Mouse (Mus musculus) gastrocnemius, adult 18-20 months (tissue): ENCODE results near the gene Spred1. TPM values are rescaled to one million over a fixed set of nuclear protein-coding genes. Genes with fewer than 3 reads are reported as not detected.

Experiments
- DNase-seq: peaks from one replicate; pipeline ENCODE4 v3.0.0; 2021; ENCODE audit warnings: low spot score
- long read RNA-seq, 2 experiments: library from polyadenylated mRNA; stranded (forward); transcript quantifications; one replicate each; pipeline ENCODE4 v2.0.0; 2021
- total RNA-seq, 2 experiments: library from RNA; stranded (reverse); gene quantifications; 2 replicates each; pipeline ENCODE4 v1.2.3; 2021

The Spred1 gene
- total RNA-seq = 1 to 10 TPM; 4.6 to 5.8 TPM
- long read RNA-seq, experiment 1, full-length matches to known transcripts = 6 of 7 reads
- long read RNA-seq, experiment 1, partial matches to known transcripts = 0 of 7 reads
- long read RNA-seq, experiment 1, other reads (novel, unspliced or antisense) = 1 of 7 reads
- long read RNA-seq, experiment 2, full-length matches to known transcripts = 4 of 4 reads
- long read RNA-seq, experiment 2, partial matches to known transcripts = 0 of 4 reads
- long read RNA-seq, experiment 2, other reads (novel, unspliced or antisense) = 0 of 4 reads

DNA sequence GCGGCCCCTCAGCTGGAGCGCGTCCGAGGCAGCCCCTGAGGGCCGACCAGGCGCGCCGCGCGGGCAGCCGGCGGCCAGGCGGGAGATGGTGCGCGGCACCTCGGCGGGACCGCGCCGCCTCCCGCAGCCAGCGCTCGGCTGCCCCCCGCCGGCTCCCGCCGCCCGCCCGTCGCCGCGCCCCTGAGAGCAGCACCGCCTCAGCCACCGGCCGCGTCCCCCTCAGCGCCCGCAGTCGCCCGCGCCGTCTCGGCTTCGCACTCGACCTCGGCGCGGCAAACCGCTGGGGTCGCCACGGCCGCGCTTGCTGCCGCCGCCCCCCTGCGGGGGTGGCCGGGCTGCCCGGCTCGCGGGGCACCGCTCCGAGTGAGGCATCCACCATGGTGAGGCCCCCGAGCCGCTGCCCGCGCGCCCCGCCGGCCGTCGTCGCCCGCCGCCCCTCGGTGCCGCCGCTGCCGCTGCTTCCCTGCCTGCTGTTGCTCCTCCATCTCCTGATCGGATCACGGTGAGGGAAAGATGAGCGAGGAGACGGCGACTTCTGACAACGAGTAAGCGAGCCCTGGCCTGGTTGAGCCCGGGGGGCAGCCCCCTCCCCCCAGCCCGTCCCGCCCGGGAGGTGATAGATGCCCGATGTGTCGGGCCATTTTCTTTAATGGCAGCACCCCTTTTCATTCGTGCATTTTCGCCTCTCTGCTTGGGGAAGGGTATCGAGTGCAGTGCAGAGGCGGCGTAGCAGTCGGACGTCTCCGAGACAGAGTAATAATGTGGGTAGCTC is at the start of gene Spred1:
Spred1 (plus strand) TSS at position 163 of the 772 bp plus-strand sequence.
- DNase-seq = no peak

DNA sequence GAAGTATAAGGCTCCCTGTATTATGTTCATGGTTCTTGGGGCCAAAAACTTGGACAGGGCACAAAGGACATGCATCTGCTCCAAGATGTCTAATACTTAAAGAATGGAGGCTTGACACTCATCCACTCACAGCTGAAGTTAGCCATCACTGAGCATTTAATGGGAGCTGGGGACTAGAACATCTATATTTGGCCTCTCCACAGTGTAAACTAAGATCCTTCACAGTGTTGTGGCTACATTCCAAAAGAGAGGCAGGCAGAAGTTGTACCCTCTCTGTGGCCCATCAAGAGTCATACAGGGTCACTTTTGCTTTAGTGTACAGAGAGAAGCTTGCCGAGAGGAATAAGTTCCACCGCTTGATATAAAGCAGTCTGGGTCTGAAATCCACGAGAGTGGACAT is 49.6 kb upstream of the Spred1 start:
- no peak for DNase-seq

DNA sequence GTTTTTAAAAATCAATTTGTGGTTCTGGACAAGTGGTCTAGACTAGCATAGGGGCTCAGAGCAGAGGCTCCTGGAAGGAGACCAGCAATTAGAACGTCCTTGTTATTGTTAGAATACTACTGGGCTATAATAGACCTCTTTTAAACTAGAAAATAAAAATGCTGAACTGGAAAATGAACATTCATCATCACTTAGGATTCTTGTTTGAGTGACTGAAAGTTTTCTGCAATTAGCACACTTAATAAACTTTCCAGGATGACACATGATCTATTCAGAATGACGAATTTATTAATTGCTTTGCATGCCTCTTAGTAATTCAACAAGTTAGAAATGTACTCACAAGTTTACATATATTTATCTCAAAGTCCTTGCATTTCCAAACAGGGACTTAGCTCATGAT is 42.5 kb upstream of the Spred1 start:
- DNase-seq = no peak

DNA sequence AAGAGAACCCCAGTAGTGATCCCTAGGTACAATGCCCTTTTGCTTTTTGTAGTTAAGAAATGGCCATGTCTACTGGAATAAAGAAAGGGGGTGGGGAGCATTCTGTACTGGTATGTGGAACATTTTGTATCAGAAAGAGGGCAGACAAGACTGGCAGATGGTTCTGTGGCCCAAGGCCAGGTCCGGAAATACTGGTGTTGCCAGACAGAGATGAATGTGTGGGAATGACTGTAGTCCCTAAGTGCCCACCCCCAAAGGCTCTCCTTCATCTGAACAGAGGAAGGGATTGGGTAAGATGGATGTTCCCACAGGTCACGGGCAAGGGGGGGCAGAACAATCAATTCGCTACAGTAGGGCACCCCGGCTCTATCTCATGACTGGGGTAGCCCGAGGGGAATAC is 41.6 kb upstream of the Spred1 start:
- no peak for DNase-seq

DNA sequence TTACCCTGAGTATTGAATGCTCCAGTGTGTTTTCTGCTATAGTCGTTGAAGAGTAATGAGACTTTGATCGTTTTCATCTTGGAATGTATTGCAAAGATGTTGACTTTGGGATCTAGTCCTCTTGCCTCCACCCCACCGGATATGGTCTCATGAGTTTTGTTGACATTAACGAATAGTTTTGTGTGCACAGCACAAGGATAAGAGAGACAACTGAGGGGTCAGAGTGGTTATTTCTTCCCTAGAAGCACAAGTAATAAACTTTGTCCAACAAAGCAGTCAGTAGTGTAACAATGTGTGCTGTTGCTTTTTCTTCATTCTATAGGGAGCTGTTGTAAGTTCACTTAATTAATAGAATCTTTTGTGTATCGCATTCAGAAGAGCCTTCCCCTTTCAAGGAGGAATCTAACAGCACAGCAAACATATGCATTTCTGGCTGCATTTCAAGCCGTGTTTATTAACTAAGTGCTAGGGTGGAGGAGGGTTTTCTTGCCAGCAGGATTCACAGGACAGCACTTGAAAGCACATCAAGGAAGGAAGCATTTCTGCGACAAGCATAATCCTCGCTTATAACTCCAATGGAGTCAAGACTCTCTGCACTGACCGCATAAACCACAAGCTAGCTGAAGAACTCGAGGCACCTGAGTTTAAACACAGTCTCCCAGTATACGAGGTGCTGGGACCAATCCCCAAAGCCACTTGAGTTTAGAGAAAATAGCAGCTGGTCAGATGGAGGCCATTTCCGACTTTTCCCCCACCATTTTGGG is 35.0 kb upstream of the Spred1 start:
- no peak for DNase-seq

DNA sequence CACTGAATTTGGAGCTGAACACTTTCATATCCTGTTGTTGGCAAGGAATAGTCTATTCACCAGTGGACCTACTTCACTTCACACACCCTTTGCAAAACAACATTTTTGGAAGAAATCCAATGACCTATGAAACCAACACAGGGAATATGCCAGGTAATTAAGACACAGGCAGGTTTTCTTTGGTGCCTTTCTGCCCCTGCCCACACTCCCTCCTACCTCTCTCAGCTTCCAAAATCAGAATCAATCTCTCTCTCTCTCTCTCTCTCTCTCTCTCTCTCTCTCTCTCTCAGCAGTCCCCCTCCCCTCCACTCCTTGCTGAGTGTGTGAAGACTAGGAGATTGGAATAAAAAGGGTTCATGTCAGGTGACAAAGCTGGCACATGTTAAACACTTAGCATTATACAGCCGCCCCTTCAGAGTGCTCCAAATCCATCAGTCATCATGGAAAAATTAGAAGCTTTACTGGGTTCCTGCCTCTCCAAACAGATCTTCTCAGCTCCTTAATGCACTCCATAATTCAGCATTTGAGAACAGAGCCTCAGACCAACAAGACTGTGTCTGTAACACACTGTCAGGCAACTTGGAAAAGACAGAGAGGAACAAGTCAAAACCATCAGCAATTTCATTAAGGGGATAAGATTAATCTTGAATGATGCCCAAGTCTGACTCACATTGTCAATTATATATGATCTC is 34.3 kb upstream of the Spred1 start:
- DNase-seq = no peak

DNA sequence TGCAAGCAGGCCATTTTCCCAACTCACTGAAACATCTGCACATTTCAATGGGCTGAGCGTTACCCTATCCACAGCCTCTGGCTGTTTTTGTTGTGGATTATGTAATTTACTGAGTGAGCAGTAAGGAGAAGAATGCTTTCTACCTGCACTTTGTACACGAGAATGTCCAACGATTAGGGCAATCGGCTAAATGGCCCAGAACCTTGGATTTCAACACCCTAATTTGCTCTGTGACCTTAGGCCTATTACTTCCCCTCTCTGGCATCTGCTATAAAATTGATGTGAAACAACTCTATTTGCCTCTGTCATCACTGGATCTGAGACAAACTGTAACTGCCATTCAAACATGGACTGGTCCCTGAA is 33.7 kb upstream of the Spred1 start:
- no peak for DNase-seq

DNA sequence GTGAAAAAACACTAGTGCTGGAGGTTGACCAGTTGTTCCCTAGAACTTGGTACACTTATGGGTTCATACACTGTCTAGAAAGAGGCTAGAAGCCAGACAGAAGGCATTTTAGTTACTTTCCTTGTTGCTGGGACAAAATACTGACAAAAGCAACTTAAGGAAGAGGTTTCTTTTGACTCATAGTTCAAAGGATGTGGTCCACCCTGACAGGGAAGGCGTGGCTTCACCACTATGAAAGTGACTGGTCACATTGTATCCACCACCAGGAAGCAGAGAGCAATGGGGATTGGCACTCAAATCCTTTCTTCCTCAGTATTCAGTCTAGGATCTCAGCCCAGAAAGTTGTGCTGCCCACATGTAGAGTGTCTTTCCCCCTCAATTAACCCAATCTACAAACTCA is 31.7 kb upstream of the Spred1 start:
- no peak for DNase-seq

DNA sequence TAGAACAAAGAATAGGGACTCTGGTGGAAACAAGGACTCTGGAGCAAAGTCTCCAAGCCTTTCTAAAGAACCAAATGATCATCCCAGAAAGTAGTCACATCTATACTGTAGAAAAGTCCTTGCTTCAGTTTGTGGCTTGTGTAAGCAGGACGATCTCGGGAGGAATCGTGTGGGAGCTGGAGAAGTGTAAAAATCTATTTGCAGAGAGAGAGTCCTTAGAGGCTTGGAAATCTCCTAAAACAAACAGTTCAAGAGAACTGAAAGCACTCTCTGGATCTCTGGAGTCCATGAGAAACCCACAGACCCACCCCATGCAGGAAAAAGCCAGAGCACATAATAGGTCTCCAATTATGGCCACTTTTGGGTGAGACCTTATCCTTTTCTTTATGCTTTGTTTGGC is 31.1 kb upstream of the Spred1 start:
- DNase-seq = no peak

DNA sequence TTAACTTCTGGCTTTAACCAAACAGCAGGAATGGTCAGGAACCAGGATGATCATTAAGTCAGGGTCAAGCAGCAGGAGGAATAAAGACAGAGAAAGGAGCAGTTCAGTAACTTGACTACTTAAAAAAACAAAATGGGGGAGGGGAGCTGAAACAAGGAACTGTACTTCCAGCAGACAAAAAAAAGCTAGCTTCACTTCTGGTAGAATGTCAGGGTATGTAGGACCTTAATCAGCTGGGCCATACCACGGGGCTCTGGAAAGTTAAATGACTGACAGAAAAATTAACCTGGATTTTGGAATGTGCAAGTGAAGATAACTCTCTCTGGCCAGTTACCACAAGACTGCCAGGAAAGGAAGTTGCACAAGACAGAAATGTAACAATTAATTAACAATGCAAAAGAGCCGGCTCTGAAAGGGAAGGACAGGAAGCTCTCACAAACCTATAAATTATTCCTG is 28.2 kb upstream of the Spred1 start:
- no peak for DNase-seq

DNA sequence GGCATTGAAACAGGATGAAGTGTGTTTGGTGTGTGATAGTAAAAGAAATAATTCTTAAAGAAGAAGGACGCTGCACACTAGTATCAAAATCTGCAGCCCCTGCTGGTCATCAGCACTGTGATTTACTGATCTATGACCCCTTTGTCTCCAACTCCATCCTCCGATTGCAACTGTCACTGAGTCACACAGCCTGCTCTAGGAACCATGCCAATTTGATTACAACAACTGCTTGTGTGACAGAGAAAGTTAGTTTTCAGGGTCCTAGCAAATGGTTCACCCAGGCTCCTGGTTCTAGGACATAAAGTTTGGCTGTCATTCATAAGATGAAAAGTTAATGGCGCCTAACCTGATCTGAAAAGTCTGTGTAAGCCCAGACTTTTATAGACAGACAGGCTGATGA is 25.7 kb upstream of the Spred1 start:
- DNase-seq = no peak

DNA sequence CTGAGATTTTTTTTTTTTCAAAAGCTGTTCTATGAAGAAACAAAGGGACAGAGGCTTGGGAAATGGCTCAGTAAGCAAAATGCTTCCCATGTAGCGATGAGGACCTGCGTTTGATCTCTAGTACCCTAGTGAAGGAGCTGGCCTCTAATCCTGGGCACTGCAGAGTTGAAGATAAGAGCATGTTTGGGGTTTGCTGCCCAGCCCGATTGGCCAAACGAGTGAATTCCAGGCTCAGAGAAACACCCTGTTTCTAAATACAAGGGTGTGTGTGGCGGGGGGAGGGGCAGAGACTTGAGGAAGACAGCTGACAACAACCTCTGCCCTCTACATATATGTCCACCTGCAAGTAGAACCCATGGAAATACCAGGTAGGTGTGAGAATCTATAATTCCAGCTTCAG is 23.9 kb upstream of the Spred1 start:
- no peak for DNase-seq

DNA sequence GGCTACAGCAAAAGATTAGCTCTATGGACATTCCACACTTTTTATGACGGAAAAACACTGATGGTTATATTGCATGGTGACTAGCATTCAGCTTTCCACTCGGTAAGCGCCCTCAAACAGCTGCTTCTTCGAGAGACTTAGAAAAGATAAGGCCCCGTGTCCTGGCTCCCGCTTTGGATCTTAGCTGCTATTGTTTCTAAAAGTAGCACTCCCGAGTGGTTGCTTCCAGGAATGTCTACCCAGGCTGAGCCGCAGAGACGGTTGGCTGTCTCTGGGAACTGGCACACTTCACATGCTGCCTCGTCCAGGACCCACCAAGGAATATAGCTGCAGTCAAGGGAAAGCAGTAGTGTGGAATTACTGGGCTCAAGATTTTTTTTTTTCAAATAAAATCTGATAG is 21.9 kb upstream of the Spred1 start:
- DNase-seq = no peak

DNA sequence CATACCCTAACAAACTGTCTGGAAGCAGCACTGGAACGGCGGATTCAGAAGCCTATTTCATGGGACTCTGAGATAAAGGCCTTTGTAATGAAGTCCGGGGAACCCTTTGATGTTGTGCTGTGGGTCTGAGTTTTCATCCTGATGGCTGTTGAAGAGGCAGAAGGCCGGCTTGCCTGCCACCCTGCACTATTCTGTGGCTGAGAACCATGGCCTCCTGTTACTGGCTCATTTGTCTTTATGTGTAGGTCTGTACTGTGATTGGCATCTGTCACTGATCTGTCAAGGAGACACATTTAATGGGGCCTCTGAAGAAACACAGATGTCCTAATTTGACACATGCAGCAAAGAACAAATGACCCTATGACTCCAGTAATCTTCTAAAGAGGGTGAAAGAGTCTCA is 17.7 kb upstream of the Spred1 start:
- DNase-seq = no peak

DNA sequence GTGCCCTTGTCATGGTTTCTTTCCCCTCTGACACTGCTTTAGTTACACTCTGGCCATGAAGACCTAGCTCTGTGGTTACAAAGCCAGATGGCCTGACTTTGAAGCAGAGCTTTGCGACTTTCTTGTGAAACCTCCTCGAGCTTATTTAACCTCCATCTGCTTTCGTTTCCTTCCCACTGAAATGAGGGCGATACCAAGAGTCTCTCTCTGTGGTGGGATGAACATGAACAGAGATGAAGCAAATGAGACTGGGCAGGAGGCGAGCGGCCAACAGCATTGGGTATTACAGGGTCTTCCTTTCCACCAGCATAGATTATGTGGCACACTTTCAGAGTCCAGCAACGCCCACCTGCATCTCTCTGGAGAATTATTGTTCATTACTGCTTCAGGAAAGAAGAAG is 15.8 kb upstream of the Spred1 start:
- no peak for DNase-seq

DNA sequence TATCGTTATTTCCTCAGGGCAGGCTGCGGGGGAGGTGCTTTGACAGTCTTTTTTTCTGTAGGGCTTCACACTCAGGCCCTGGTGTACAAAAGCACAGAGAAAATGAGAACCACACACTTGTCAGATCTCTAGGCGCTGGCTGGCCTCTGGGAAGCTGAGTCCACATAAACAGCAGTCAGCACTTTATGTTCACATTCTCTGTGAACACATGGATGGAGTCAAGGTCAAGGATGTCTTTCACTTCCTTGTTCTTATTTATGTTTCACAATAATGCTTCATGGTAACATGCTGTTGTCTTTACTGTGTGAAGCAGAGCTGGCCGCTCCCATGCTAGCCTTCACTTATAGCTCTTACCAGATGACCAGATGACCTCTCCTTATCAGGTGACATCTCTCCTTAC is 13.1 kb upstream of the Spred1 start:
- DNase-seq = no peak

DNA sequence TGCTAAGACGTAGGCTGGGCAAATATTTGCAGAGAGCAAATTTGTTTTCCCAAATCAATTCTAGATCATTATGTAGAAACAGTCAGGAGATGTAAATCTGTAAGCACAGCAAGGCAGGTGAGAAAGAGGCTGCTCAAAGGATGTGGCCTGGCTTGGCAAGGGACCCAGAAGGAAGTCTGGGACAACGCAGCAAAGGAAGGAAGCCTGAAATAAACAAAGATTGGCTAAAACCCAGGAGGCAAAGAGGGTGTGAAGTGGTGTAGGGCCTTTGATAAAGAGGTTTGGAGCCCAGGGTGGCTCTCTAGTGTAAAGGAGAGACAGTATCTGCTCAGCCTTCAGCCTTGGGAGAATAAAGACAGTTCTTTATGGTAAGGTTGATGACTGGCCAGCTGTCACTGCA is 11.9 kb upstream of the Spred1 start:
- no peak for DNase-seq

DNA sequence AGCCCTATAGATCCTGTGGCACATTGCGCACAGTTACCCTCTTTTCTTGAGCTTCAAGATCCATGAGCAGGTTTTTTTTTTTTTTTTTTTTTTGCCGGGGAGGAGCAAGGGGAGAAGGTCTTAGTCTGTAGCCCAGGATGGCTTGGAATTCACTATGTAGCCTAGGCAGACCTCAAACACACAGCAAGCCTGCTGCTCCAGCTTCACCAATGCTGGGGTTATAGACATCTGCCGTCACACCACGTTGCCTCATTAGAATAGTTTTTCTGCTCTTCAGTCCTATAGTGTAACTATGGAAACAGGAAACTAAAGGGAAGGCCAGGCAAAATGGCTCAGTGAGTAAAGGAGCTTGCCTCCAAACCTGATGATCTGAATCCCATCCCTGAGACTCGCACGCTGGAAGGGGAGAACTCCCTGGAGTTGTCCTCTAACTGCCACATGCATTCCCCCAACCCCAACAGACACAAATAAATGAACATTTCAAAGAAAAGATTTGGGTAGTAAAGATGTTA is 10.8 kb upstream of the Spred1 start:
- DNase-seq = no peak

DNA sequence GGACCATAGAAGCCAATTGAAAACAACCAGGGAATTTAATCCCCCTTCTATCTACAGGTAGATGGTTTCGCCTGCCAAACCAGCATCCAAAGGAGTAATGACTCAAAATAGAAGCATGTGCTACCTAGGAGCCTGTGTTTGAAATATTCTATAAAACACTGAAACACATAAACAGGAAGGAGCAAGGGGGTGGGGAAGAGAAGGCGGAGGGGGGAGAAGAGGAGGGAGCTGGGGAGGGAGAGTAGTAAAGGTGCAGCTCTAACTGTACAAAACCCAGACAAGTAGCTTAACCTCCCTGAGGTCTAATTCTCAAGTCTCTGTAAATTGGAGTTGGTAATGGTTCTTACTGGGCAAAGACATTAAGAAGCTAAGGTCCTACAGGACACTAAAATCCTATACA is 7.9 kb upstream of the Spred1 start:
- no peak for DNase-seq

DNA sequence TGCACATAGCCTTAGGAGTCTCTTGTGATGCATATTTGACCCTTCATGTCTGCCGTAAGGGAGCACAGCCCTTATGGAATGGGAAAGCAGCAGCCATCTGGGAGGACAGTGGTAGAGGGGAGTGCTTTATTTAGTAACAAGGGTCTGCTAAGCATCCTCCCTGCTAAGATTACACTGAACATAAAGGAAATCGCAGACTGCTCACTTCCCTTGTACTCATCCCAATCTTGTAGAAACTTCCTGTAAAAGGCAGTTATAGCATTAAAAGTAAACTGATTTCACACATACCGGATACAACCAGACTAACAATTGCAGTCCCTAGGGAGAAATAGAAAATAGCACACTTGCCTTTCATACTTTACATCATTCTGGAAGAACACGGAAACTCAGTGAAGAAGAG is 7.4 kb upstream of the Spred1 start:
- no peak for DNase-seq

DNA sequence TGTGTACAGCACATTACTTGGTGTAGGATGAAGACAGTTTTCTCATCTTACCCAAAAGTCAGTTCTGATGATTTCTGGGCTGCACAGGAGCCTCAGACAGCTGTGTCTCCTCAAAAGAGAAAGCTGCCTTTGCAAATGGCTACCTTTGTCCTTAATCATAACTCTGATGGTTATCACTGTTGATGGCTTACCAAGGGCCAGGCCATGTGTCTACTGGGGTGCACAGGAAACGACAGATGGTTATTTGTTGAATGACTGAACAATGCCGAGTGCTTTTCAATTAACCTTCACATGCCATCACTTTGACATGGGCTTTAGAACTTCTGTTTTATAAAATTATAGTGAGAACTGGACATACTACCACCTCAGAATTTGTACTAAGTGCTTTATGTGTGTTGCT is 2.7 kb upstream of the Spred1 start:
- no peak for DNase-seq
